Mouse (Mus musculus): ENCODE measurements around the gene Bdkrb2.

Bdkrb2 gene

GRCm38 (mm10) chr12:105593471-105593870, 30.4 kb downstream of the Bdkrb2 start:
- DNase-seq = no peak

- DNase-seq = no peak
Measured at GRCm38 (mm10) chr12:105597135-105597534, 34.1 kb downstream of the Bdkrb2 start.

- DNase-seq = no peak
Measured at GRCm38 (mm10) chr12:105598503-105598902, 35.5 kb downstream of the Bdkrb2 start.

GRCm38 (mm10) chr12:105599098-105599497, 36.1 kb downstream of the Bdkrb2 start:
- DNase-seq = no peak

GRCm38 (mm10) chr12:105601586-105601985, 38.6 kb downstream of the Bdkrb2 start:
- peak; percentile 28 for DNase-seq

- no peak for DNase-seq
Measured at GRCm38 (mm10) chr12:105602581-105603210, 39.7 kb downstream of the Bdkrb2 start, which contains the start of gene Bdkrb1. Gene Bdkrb1, plus strand, starts transcription at chr12:105603085.

GRCm38 (mm10) chr12:105603904-105604303, 40.9 kb downstream of the Bdkrb2 start:
- DNase-seq = no peak

GRCm38 (mm10) chr12:105605212-105605611, 42.2 kb downstream of the Bdkrb2 start:
- DNase-seq = no peak

- DNase-seq = no peak
Measured at GRCm38 (mm10) chr12:105606881-105607280, 43.9 kb downstream of the Bdkrb2 start.

GRCm38 (mm10) chr12:105611045-105611444, 48.0 kb downstream of the Bdkrb2 start:
- no peak for DNase-seq

GRCm38 (mm10) chr12:105611748-105612147, 48.7 kb downstream of the Bdkrb2 start:
- DNase-seq = no peak

- DNase-seq = no peak
Measured at GRCm38 (mm10) chr12:105613559-105613958, 50.5 kb downstream of the Bdkrb2 start.

- no peak for DNase-seq
Measured at GRCm38 (mm10) chr12:105622048-105622447, 59.0 kb downstream of the Bdkrb2 start.

- no peak for DNase-seq
Measured at GRCm38 (mm10) chr12:105622981-105623539, 60.0 kb downstream of the Bdkrb2 start.

GRCm38 (mm10) chr12:105625798-105626197, 62.8 kb downstream of the Bdkrb2 start:
- DNase-seq = no peak

- DNase-seq = no peak
Measured at GRCm38 (mm10) chr12:105634374-105635067, 71.5 kb downstream of the Bdkrb2 start.

- DNase-seq = no peak
Measured at GRCm38 (mm10) chr12:105636551-105636950, 73.5 kb downstream of the Bdkrb2 start.

GRCm38 (mm10) chr12:105637554-105637953, 74.5 kb downstream of the Bdkrb2 start:
- no peak for DNase-seq

- DNase-seq = no peak
Measured at GRCm38 (mm10) chr12:105642770-105643321, 79.8 kb downstream of the Bdkrb2 start.
